Mouse (Mus musculus): ENCODE measurements around the gene Caskin1. TPM values are rescaled to one million over a fixed set of nuclear protein-coding genes. Genes with fewer than 3 reads are reported as not detected.

Caskin1 gene
- polyA plus RNA-seq, 1 experiment, result not detected

DNA sequence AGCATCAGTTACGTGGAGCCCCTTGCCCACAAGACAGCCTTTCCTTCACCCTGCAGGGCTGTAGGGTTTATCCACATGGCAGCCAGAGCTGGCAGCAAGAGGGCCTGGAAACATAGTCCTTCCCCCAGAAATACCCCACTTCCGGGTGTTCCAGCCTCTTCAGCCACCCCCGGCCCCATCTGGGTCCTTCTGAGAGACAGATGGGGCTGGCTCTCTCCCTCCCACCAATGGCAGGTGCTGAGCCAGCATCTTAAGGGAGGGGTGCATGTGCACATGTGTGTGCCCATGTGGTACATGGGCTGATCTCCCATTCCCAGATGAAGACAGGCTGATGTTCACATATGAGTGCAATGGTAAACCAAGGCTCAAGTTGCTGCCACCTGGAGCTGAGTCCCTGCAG lies 7.0 kb downstream of the Caskin1 start:
- TF ChIP-seq CTCF (IDR thresholded peaks at IDR 0.05; ENCODE audit: control insufficient read depth, insufficient read depth, low read length), result no peak
- no peak for TF ChIP-seq POLR2A (IDR thresholded peaks at IDR 0.05; ENCODE audit: borderline replicate concordance, control insufficient read depth, low read depth, low read length)
- Histone ChIP-seq H3K4me3 (replicated peaks; ENCODE audit: control insufficient read depth, low read depth, low read length) (no peak overlapping the region), H3K27ac (ENCODE audit: control insufficient read depth, insufficient read depth, low read depth, low read length, poor library complexity) (no peak overlapping the region), H3K4me1 (ENCODE audit: control insufficient read depth, insufficient read depth, low read length) (peaks cover 2% of the 10 kb centered on the region; the same call in 1 of the 2 replicates)
- 64% methylated on average over 3 of the region's 3 CpGs for WGBS

DNA sequence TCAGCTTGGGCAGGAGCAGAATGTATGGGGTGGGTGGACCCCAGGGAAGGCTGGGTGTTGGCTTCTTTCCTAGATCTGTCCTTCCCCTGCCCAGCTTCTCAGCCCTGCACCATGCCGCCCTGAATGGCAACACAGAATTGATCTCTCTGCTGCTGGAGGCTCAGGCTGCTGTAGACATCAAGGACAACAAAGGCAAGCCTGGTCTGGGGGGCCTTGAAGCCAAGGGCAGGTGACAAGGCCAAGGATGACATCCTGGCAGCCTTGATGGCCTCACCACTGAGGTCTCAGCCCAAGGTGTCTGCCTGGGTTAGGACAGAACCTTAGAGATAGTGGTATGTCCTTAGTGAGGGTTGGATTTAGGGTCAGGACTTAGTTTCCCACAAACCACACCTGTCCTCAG lies 7.6 kb downstream of the Caskin1 start:
- Histone ChIP-seq H3K27ac (ENCODE audit: control insufficient read depth, insufficient read depth, low read depth, low read length, poor library complexity) (no peak overlapping the region), H3K4me3 (replicated peaks; ENCODE audit: control insufficient read depth, low read depth, low read length) (no peak overlapping the region), H3K4me1 (ENCODE audit: control insufficient read depth, insufficient read depth, low read length) (peaks cover 2% of the 10 kb centered on the region; the same call in 1 of the 2 replicates)
- 80% methylated on average over 1 of the region's 1 CpGs for WGBS
- TF ChIP-seq POLR2A (IDR thresholded peaks at IDR 0.05; ENCODE audit: borderline replicate concordance, control insufficient read depth, low read depth, low read length) (no peak), CTCF (IDR thresholded peaks at IDR 0.05; ENCODE audit: control insufficient read depth, insufficient read depth, low read length) (no peak)

DNA sequence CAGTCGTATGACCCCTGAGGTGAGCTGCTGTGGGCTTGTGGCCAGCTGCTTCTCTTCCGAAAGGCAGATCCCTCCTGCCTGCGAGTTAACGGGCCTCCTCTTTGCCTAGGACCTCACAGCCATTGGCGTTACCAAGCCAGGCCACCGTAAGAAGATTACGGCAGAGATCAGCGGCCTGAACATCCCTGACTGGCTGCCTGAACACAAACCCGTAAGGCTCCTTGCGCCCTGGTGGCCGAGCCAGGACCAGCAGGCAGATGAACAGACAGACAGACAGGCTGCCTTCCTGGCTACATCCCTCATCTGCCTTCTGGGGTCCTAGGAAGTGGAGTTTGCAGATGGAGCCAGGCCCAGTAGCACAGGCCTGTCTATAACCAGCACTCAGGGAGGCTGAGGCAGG lies 13.8 kb downstream of the Caskin1 start:
- peaks cover 2% of the 10 kb centered on the region; the same call in 1 of the 2 replicates for H3K4me1 ChIP-seq (ENCODE audit: control insufficient read depth, insufficient read depth, low read length)
- peak; percentile 30; the same call in 1 of the 2 replicates for TF ChIP-seq CTCF (IDR thresholded peaks at IDR 0.05; ENCODE audit: control insufficient read depth, insufficient read depth, low read length)
- TF ChIP-seq POLR2A (IDR thresholded peaks at IDR 0.05; ENCODE audit: borderline replicate concordance, control insufficient read depth, low read depth, low read length), result no peak
- no peak overlapping the region for H3K4me3 ChIP-seq (replicated peaks; ENCODE audit: control insufficient read depth, low read depth, low read length)
- WGBS, result 63% methylated on average over 11 of the region's 11 CpGs
- H3K27ac ChIP-seq (ENCODE audit: control insufficient read depth, insufficient read depth, low read depth, low read length, poor library complexity), result no peak overlapping the region

DNA sequence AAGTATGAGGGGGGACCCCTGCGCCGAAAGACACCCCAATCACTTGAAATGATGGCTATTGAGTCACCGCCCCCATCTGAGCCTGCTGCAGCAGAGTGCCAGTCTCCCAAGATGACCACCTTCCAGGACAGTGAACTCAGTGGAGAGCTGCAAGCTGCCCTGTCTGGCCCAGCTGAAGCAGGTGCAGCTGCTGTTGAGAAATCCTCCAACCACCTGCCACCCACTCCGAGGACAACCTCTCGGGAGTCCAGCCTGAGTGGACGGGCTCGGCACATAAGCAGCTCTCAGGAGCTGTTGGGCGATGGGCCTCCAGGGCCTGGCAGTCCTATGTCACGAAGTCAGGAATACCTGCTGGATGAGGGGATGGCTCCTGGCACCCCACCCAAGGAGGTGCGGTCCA lies 15.7 kb downstream of the Caskin1 start:
- WGBS, result 87% methylated on average over 10 of the region's 10 CpGs
- H3K4me1 ChIP-seq (ENCODE audit: control insufficient read depth, insufficient read depth, low read length), result no peaks in the 10 kb centered on the region; the same call in 1 of the 2 replicates
- no peak overlapping the region for H3K27ac ChIP-seq (ENCODE audit: control insufficient read depth, insufficient read depth, low read depth, low read length, poor library complexity)

DNA sequence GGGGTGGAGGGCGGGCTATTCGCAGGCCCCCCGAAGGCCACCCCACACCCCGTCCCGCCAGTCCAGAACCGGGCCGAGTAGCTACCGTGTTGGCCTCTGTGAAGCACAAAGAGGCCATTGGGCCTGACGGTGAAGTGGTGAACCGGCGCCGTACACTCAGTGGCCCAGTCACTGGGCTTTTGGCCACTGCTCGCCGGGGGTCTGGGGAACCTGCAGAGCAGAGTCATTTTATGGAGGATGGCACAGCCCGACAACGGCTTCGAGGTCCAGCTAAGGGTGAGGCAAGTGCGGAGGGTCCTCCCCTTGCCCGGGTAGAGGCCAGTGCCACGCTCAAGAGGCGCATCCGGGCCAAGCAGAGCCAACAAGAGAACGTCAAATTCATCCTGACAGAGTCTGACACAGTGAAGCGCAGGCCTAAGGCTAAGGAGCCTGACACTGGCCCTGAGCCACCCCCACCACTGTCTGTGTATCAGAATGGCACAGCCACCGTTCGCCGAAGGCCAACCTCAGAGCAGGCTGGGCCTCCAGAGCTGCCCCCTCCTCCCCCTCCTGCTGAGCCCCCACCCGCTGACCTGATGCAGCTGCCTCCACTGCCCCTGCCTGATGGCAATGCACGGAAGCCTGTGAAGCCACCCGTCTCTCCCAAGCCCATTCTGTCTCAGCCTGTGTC lies 17.0 kb downstream of the Caskin1 start:
- Histone ChIP-seq H3K4me1 (ENCODE audit: control insufficient read depth, insufficient read depth, low read length) (no peaks in the 10 kb centered on the region; the same call in 1 of the 2 replicates), H3K4me3 (replicated peaks; ENCODE audit: control insufficient read depth, low read depth, low read length) (no peak overlapping the region), H3K27ac (ENCODE audit: control insufficient read depth, insufficient read depth, low read depth, low read length, poor library complexity) (no peak overlapping the region)
- 93% methylated on average over 30 of the region's 30 CpGs for WGBS
- TF ChIP-seq POLR2A (IDR thresholded peaks at IDR 0.05; ENCODE audit: borderline replicate concordance, control insufficient read depth, low read depth, low read length) (no peak), CTCF (IDR thresholded peaks at IDR 0.05; ENCODE audit: control insufficient read depth, insufficient read depth, low read length) (no peak)

More for the DNA sequence above, 15.7 kb downstream of the Caskin1 start:
- no peak overlapping the region for H3K4me3 ChIP-seq (replicated peaks; ENCODE audit: control insufficient read depth, low read depth, low read length)
- no peak for TF ChIP-seq POLR2A (IDR thresholded peaks at IDR 0.05; ENCODE audit: borderline replicate concordance, control insufficient read depth, low read depth, low read length)
- no peak for TF ChIP-seq CTCF (IDR thresholded peaks at IDR 0.05; ENCODE audit: control insufficient read depth, insufficient read depth, low read length)

DNA sequence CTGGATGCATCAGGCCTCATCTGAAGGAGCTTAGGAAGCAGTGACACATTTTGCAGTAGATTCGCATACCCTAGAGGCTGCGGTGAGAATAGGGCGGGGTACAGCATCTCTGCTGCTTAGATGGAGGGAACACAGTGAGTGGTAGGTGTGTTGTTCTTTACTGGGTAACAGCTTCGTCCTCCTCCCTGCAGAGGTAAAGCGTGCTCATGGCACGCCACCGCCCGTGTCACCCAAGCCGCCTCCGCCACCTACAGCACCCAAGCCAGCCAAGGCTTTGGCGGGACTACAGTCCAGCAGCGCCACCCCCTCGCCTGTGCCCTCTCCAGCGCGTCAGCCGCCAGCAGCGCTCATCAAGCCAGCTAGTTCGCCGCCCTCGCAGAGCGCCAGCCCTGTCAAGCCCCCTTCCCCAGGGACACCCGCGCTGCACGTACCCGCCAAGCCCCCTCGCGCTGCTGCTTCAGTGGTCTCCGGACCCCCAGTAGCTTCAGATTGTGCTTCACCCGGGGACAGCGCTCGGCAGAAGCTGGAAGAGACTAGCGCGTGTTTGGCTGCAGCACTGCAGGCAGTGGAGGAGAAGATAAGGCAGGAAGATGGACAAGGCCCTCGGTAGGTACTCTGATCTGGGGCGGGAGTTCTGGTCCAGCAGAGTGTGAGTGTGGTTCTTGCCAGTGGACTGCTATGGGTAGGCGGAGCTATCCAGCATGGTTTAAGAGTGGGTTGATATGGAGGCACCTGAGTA lies 18.1 kb downstream of the Caskin1 start:
- Histone ChIP-seq H3K4me1 (ENCODE audit: control insufficient read depth, insufficient read depth, low read length) (no peaks in the 10 kb centered on the region; the same call in 1 of the 2 replicates), H3K4me3 (replicated peaks; ENCODE audit: control insufficient read depth, low read depth, low read length) (no peak overlapping the region), H3K27ac (ENCODE audit: control insufficient read depth, insufficient read depth, low read depth, low read length, poor library complexity) (no peak overlapping the region)
- TF ChIP-seq CTCF (IDR thresholded peaks at IDR 0.05; ENCODE audit: control insufficient read depth, insufficient read depth, low read length) (no peak), POLR2A (IDR thresholded peaks at IDR 0.05; ENCODE audit: borderline replicate concordance, control insufficient read depth, low read depth, low read length) (no peak)
- WGBS, result 60% methylated on average over 36 of the region's 36 CpGs

DNA sequence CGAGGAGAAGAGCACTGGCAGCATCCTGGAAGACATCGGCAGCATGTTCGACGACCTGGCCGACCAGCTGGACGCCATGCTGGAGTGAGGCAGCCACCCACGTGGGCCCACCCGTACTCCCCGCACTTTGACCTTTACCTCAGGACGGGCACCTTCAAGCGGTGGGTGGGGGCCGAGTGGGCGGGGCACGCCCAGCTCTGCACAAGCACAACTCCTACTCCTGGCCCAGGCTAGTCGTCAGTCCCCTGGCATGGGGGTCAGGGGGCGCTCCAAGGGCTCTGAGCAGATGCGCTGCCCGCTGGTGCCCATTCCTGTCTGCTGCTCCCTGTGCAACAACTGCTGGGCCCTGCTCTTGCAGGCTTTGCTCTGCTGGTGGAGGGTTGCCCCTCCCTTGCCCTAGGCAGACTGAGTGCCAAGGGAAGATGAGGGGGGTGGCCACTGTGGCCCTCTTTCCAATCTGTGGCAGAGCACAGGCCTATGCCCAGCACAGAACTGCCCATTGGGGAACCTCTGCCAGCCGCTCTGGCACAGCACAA lies 18.8 kb downstream of the Caskin1 start:
- 75% methylated on average over 19 of the region's 19 CpGs for WGBS
- H3K27ac ChIP-seq (ENCODE audit: control insufficient read depth, insufficient read depth, low read depth, low read length, poor library complexity), result no peak overlapping the region
- H3K4me3 ChIP-seq (replicated peaks; ENCODE audit: control insufficient read depth, low read depth, low read length), result no peak overlapping the region
- TF ChIP-seq POLR2A (IDR thresholded peaks at IDR 0.05; ENCODE audit: borderline replicate concordance, control insufficient read depth, low read depth, low read length), result no peak
- no peak for TF ChIP-seq CTCF (IDR thresholded peaks at IDR 0.05; ENCODE audit: control insufficient read depth, insufficient read depth, low read length)
- no peaks in the 10 kb centered on the region for H3K4me1 ChIP-seq (ENCODE audit: control insufficient read depth, insufficient read depth, low read length)

DNA sequence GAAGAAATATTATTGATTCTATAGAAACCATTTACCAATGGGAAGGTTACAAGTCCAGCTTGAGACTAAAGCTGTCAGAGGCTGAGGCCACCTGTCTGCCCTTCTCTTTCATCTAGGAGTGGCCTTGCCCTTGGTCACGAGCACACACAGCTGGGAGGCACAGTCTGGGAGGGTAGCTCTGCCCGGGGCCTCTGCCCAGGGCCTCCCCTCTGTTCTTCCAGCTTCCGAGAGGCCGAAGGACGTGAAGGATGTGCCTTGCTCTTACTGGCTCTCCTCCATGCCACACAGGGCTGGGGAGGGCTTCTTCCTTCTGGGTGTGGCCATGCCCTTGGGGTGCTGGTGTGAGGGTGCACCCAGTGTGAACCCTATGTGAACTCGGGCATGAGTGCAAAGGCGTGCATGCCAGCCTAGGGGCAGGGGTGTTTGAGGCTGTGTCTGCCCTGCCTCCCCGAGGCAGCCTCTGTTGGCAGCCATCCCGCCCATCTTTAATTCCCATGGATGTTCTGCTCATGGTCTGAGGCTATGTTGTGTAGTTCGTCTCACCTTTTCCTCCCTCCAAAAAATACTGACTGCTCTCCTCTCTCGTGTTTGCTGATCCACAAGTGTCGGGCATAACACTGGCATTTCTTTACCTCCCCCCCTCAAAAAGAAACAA lies 19.5 kb downstream of the Caskin1 start:
- 84% methylated on average over 12 of the region's 12 CpGs for WGBS

More for the DNA sequence above, 19.5 kb downstream of the Caskin1 start:
- H3K27ac ChIP-seq (ENCODE audit: control insufficient read depth, insufficient read depth, low read depth, low read length, poor library complexity), result no peak overlapping the region; the same call in 1 of the 2 replicates
- H3K4me3 ChIP-seq (replicated peaks; ENCODE audit: control insufficient read depth, low read depth, low read length), result no peak overlapping the region
- no peaks in the 10 kb centered on the region for H3K4me1 ChIP-seq (ENCODE audit: control insufficient read depth, insufficient read depth, low read length)
- no peak for TF ChIP-seq POLR2A (IDR thresholded peaks at IDR 0.05; ENCODE audit: borderline replicate concordance, control insufficient read depth, low read depth, low read length)
- TF ChIP-seq CTCF (IDR thresholded peaks at IDR 0.05; ENCODE audit: control insufficient read depth, insufficient read depth, low read length), result no peak
